Mouse (Mus musculus): ENCODE data around the gene Stk4.

- TF ChIP-seq GATA1 (IDR thresholded peaks at IDR 0.05; ENCODE audit: borderline replicate concordance, low read length) (no peak), FLI1 (IDR thresholded peaks at IDR 0.05; ENCODE audit: low read length) (no peak)
Observed at GRCm38 (mm10) chr2:164115531-164115930, 45.4 kb downstream of the Stk4 start.

All from megakaryocyte, embryonic 14.5 days (primary cell).